Mouse (Mus musculus) lung, embryonic 14.5 days (tissue): ENCODE measurements around the gene Btbd7. TPM values are rescaled to one million over a fixed set of nuclear protein-coding genes. Genes with fewer than 3 reads are reported as not detected.
A peak's percentile ranks its signal among the peaks of the same experiment; 100 is the strongest.

Source experiments
- ATAC-seq: fragments of 200-750 bp; cut with Nextera tagmentation; 2 replicates; pipeline ENCODE4 v1.8.0; 2017; ENCODE audit warnings: mild to moderate bottlenecking, moderate TSS enrichment, moderate library complexity; ENCODE audit not compliant: insufficient read depth
- DNase-seq: peaks from one replicate; pipeline ENCODE4 v3.0.0-alpha.2; 2015
- H3K27ac ChIP-seq: fragments of 300-500 bp; sonication (generic); 2 replicates; pipeline ENCODE4 v1.5.1; 2014; ENCODE audit warnings: low read depth, mild to moderate bottlenecking, moderate library complexity
- H3K27me3 ChIP-seq: fragments of 300-500 bp; sonication (generic); 2 replicates; pipeline ENCODE4 v1.6.1; 2014; ENCODE audit warnings: low read length, control low read depth; ENCODE audit not compliant: insufficient read depth
- H3K36me3 ChIP-seq: fragments of 300-500 bp; sonication (generic); 2 replicates; pipeline ENCODE4 v1.6.1; 2014; ENCODE audit warnings: control low read depth; ENCODE audit not compliant: insufficient read depth
- H3K4me1 ChIP-seq: fragments of 300-500 bp; sonication (generic); 2 replicates; pipeline ENCODE4 v1.6.1; 2014; ENCODE audit warnings: antibody characterized with exemption, control low read depth; ENCODE audit not compliant: insufficient read depth
- H3K4me2 ChIP-seq: fragments of 300-500 bp; sonication (generic); 2 replicates; pipeline ENCODE4 v1.6.1; 2014; ENCODE audit warnings: mild to moderate bottlenecking
- H3K4me3 ChIP-seq: fragments of 300-500 bp; sonication (generic); 2 replicates; pipeline ENCODE4 v1.5.1; 2014; ENCODE audit warnings: low read depth, low read length
- H3K9ac ChIP-seq: fragments of 300-500 bp; sonication (generic); 2 replicates; pipeline ENCODE4 v1.6.1; 2014
- H3K9me3 ChIP-seq: fragments of 300-500 bp; sonication (generic); 2 replicates; pipeline ENCODE4 v1.6.1; 2016; ENCODE audit warnings: low read depth, low read length, control low read depth
- CTCF ChIP-seq: IDR thresholded peaks from 2 replicates; pipeline ENCODE4 v1.5.1; 2016; ENCODE audit warnings: antibody characterized with exemption, low read depth
- WGBS: fragments of 180-500 bp; shearing (Covaris S2); extraction: QIAGEN DNeasy Blood & Tissue Kit; methylation state at CpG from one replicate; pipeline ENCODE4 v1.1.7; 2014; 5-methylcytosine and 5-hydroxymethylcytosine counted together
- polyA plus RNA-seq: library from polyadenylated mRNA; unstranded; fragments of >200 nt; fragmentation: Nextera tagmentation; extraction: Ambion mirVana; gene quantifications from 2 replicates; pipeline ENCODE4 v1.2.1, GENCODE M21; 2014

Gene Btbd7
- polyA plus RNA-seq, 1 experiment from 2014 or later, result 22.9 TPM

- H3K27ac ChIP-seq, result no peak overlapping the region
- no peak overlapping the region for H3K9ac ChIP-seq
- DNase-seq (no peak), ATAC-seq (no peak)
- no peaks in the 10 kb centered on the region; the same call in 1 of the 2 replicates for H3K4me1 ChIP-seq
- H3K27me3 ChIP-seq, result no peaks in the 10 kb centered on the region
- H3K9me3 ChIP-seq, result no peaks in the 10 kb centered on the region
- no peak overlapping the region for H3K4me2 ChIP-seq
- no peak overlapping the region for H3K4me3 ChIP-seq
- TF ChIP-seq CTCF, result no peak
- H3K36me3 ChIP-seq, result peaks cover 14% of the 10 kb centered on the region; the same call in 1 of the 2 replicates
- 81% methylated on average over 3 of the region's 3 CpGs for WGBS
Measured at GRCm38 (mm10) chr12:102748256-102748655, 130.0 kb downstream of the Btbd7 start.

- ATAC-seq (no peak), DNase-seq (peak; percentile 22)
- Histone ChIP-seq H3K9me3 (no peaks in the 10 kb centered on the region), H3K27ac (no peak overlapping the region), H3K4me3 (peak overlapping the region; percentile 84), H3K4me1 (peaks cover 7% of the 10 kb centered on the region), H3K27me3 (no peaks in the 10 kb centered on the region), H3K9ac (peak overlapping the region; percentile 9; the same call in 1 of the 2 replicates), H3K36me3 (peaks cover 17% of the 10 kb centered on the region; the same call in 1 of the 2 replicates), H3K4me2 (peak overlapping the region; percentile 84)
- TF ChIP-seq CTCF, result no peak
- 51% methylated on average over 6 of the region's 6 CpGs for WGBS
Measured at GRCm38 (mm10) chr12:102744839-102745238, 133.4 kb downstream of the Btbd7 start.

GRCm38 (mm10) chr12:102743589-102744574, 134.4 kb downstream of the Btbd7 start, which contains the start of the genes Moap1 and Tmem251:
Gene Moap1, minus strand, starts transcription at chr12:102743661.
Gene Tmem251, plus strand, starts transcription at chr12:102743762.
- peak; percentile 95 for DNase-seq
- no peak for TF ChIP-seq CTCF
- WGBS, result under 1% methylated on average over 62 of the region's 63 CpGs
- H3K36me3 ChIP-seq, result peaks cover 14% of the 10 kb centered on the region; the same call in 1 of the 2 replicates
- no peaks in the 10 kb centered on the region for H3K27me3 ChIP-seq
- H3K9ac ChIP-seq, result peak within 1 kb of the TSS; percentile 78
- peak within 1 kb of the TSS; percentile 84 for H3K4me3 ChIP-seq
- peak within 1 kb of the TSS; percentile 87 for H3K27ac ChIP-seq
- H3K4me2 ChIP-seq, result peak within 1 kb of the TSS; percentile 84
- H3K4me1 ChIP-seq, result peaks cover 7% of the 10 kb centered on the region
- peak; percentile 98 for ATAC-seq
- no peaks in the 10 kb centered on the region for H3K9me3 ChIP-seq

GRCm38 (mm10) chr12:102743036-102743588, 135.2 kb downstream of the Btbd7 start:
- Histone ChIP-seq H3K27ac (peak overlapping the region; percentile 87), H3K9me3 (no peaks in the 10 kb centered on the region), H3K9ac (peak overlapping the region; percentile 78), H3K4me3 (peak overlapping the region; percentile 84), H3K27me3 (no peaks in the 10 kb centered on the region), H3K4me2 (peak overlapping the region; percentile 84), H3K4me1 (peaks cover 7% of the 10 kb centered on the region), H3K36me3 (peaks cover 11% of the 10 kb centered on the region; the same call in 1 of the 2 replicates)
- ATAC-seq (peak; percentile 53), DNase-seq (no peak)
- WGBS, result under 1% methylated on average over 33 of the region's 33 CpGs
- no peak for TF ChIP-seq CTCF

GRCm38 (mm10) chr12:102742056-102742455, 136.2 kb downstream of the Btbd7 start:
- Histone ChIP-seq H3K4me3 (no peak overlapping the region), H3K9me3 (no peaks in the 10 kb centered on the region), H3K27me3 (no peaks in the 10 kb centered on the region), H3K4me1 (peaks cover 7% of the 10 kb centered on the region), H3K9ac (no peak overlapping the region), H3K4me2 (no peak overlapping the region; the same call in 1 of the 2 replicates), H3K36me3 (peaks cover 6% of the 10 kb centered on the region; the same call in 1 of the 2 replicates), H3K27ac (no peak overlapping the region)
- DNase-seq (no peak), ATAC-seq (no peak)
- WGBS, result 71% methylated on average over 7 of the region's 7 CpGs
- no peak for TF ChIP-seq CTCF

GRCm38 (mm10) chr12:102740285-102740684, 138.0 kb downstream of the Btbd7 start:
- Histone ChIP-seq H3K36me3 (peaks cover 6% of the 10 kb centered on the region; the same call in 1 of the 2 replicates), H3K4me2 (no peak overlapping the region)
- peak; percentile 58 for DNase-seq

More at GRCm38 (mm10) chr12:102740285-102740684, 138.0 kb downstream of the Btbd7 start:
- no peak overlapping the region for H3K9ac ChIP-seq
- no peaks in the 10 kb centered on the region for H3K27me3 ChIP-seq
- no peaks in the 10 kb centered on the region for H3K9me3 ChIP-seq
- no peak overlapping the region for H3K4me3 ChIP-seq
- WGBS, result 61% methylated on average over 3 of the region's 3 CpGs
- no peak overlapping the region for H3K27ac ChIP-seq
- peaks cover 7% of the 10 kb centered on the region for H3K4me1 ChIP-seq
- peak; percentile 48 for TF ChIP-seq CTCF
- ATAC-seq, result no peak
